Mouse (Mus musculus): Measurements from ENCODE around the gene Bckdk. TPM values are rescaled to one million over a fixed set of nuclear protein-coding genes. Genes with fewer than 3 reads are reported as not detected.
"Not testable (repeated sequence)": the region's sequence is repeated elsewhere in the genome, so short reads cannot be mapped to it uniquely, and the experiment has no call there.

Gene Bckdk
- polyA plus RNA-seq, 1 experiment from 2014 or later: 109 TPM

GRCm38 (mm10) chr7:127890798-127891197 is 13.1 kb upstream of the Bckdk start, which contains the start of gene Prss53:
Prss53 (minus strand) TSS chr7:127890970.
- Histone ChIP-seq H3K9ac (ENCODE audit: low read length) (no peak within 1 kb of the TSS), H3K4me2 (ENCODE audit: low read depth) (no peak within 1 kb of the TSS), H3K27me3 (ENCODE audit: control insufficient read depth, insufficient read depth, low read length) (no peaks in the 10 kb centered on the region), H3K4me1 (ENCODE audit: control insufficient read depth, insufficient read depth, low read length) (no peaks in the 10 kb centered on the region), H3K9me3 (ENCODE audit: control insufficient read depth, low read length) (no peaks in the 10 kb centered on the region), H3K4me3 (ENCODE audit: low read depth, low read length) (no peak within 1 kb of the TSS), H3K36me3 (ENCODE audit: control insufficient read depth, insufficient read depth, low read length) (peaks cover 7% of the 10 kb centered on the region), H3K27ac (ENCODE audit: low read depth, low read length) (no peak within 1 kb of the TSS)
- ATAC-seq (ENCODE audit: insufficient read depth, low FRiP score, low TSS enrichment) (no peak), DNase-seq (ENCODE audit: low spot score) (no peak)
- WGBS: 42% methylated on average over 4 of the region's 4 CpGs

GRCm38 (mm10) chr7:127894480-127894879 is 9.4 kb upstream of the Bckdk start:
- peak overlapping the region; percentile 53; the same call in 1 of the 2 replicates for H3K4me2 ChIP-seq (ENCODE audit: low read depth)
- no peak overlapping the region; the same call in 1 of the 2 replicates for H3K4me3 ChIP-seq (ENCODE audit: low read depth, low read length)
- ATAC-seq (ENCODE audit: insufficient read depth, low FRiP score, low TSS enrichment) (no peak), DNase-seq (ENCODE audit: low spot score) (no peak)
- no peaks in the 10 kb centered on the region for H3K4me1 ChIP-seq (ENCODE audit: control insufficient read depth, insufficient read depth, low read length)
- H3K36me3 ChIP-seq (ENCODE audit: control insufficient read depth, insufficient read depth, low read length): no peaks in the 10 kb centered on the region
- H3K27me3 ChIP-seq (ENCODE audit: control insufficient read depth, insufficient read depth, low read length): no peaks in the 10 kb centered on the region
- WGBS: 80% methylated on average over 5 of the region's 5 CpGs
- H3K27ac ChIP-seq (ENCODE audit: low read depth, low read length): no peak overlapping the region
- no peaks in the 10 kb centered on the region for H3K9me3 ChIP-seq (ENCODE audit: control insufficient read depth, low read length)
- H3K9ac ChIP-seq (ENCODE audit: low read length): no peak overlapping the region

- Histone ChIP-seq H3K4me3 (ENCODE audit: low read depth, low read length) (peak within 1 kb of the TSS; percentile 50), H3K27ac (ENCODE audit: low read depth, low read length) (0 out of 2 replicates have a peak within 1 kb of the TSS, but pooled peaks have one; percentile 35), H3K36me3 (ENCODE audit: control insufficient read depth, insufficient read depth, low read length) (no peaks in the 10 kb centered on the region), H3K4me2 (ENCODE audit: low read depth) (peak within 1 kb of the TSS; percentile 53), H3K9me3 (ENCODE audit: control insufficient read depth, low read length) (no peaks in the 10 kb centered on the region), H3K27me3 (ENCODE audit: control insufficient read depth, insufficient read depth, low read length) (no peaks in the 10 kb centered on the region), H3K4me1 (ENCODE audit: control insufficient read depth, insufficient read depth, low read length) (no peaks in the 10 kb centered on the region), H3K9ac (ENCODE audit: low read length) (peak within 1 kb of the TSS; percentile 58)
- ATAC-seq (ENCODE audit: insufficient read depth, low FRiP score, low TSS enrichment) (peak; percentile 97), DNase-seq (ENCODE audit: low spot score) (peak; percentile 93)
- whole genome bisulfite sequencing: under 1% methylated on average over 26 of the region's 26 CpGs
Observed at GRCm38 (mm10) chr7:127895442-127895841, 8.4 kb upstream of the Bckdk start, which contains the start of the genes Gm21974 and Vkorc1. Gm21974 (minus strand) TSS chr7:127895454. Vkorc1 (minus strand) TSS chr7:127895617.

GRCm38 (mm10) chr7:127895891-127896290 is 8.0 kb upstream of the Bckdk start:
- H3K4me3 ChIP-seq (ENCODE audit: low read depth, low read length); H3K4me2 ChIP-seq (ENCODE audit: low read depth); ATAC-seq (ENCODE audit: insufficient read depth, low FRiP score, low TSS enrichment); H3K36me3 ChIP-seq (ENCODE audit: control insufficient read depth, insufficient read depth, low read length); H3K9me3 ChIP-seq (ENCODE audit: control insufficient read depth, low read length); H3K9ac ChIP-seq (ENCODE audit: low read length); H3K27ac ChIP-seq (ENCODE audit: low read depth, low read length); H3K27me3 ChIP-seq (ENCODE audit: control insufficient read depth, insufficient read depth, low read length); DNase-seq (ENCODE audit: low spot score); H3K4me1 ChIP-seq (ENCODE audit: control insufficient read depth, insufficient read depth, low read length): not testable (repeated sequence)
- WGBS: 68% methylated on average over 7 of the region's 7 CpGs

GRCm38 (mm10) chr7:127896384-127896783 is 7.5 kb upstream of the Bckdk start:
- no peak overlapping the region for H3K27ac ChIP-seq (ENCODE audit: low read depth, low read length)
- H3K9me3 ChIP-seq (ENCODE audit: control insufficient read depth, low read length): no peaks in the 10 kb centered on the region
- 59% methylated on average over 13 of the region's 13 CpGs for WGBS
- no peak overlapping the region for H3K4me3 ChIP-seq (ENCODE audit: low read depth, low read length)
- H3K4me2 ChIP-seq (ENCODE audit: low read depth): no peak overlapping the region
- H3K27me3 ChIP-seq (ENCODE audit: control insufficient read depth, insufficient read depth, low read length): no peaks in the 10 kb centered on the region
- no peaks in the 10 kb centered on the region for H3K36me3 ChIP-seq (ENCODE audit: control insufficient read depth, insufficient read depth, low read length)
- H3K4me1 ChIP-seq (ENCODE audit: control insufficient read depth, insufficient read depth, low read length): no peaks in the 10 kb centered on the region
- H3K9ac ChIP-seq (ENCODE audit: low read length): no peak overlapping the region
- ATAC-seq (ENCODE audit: insufficient read depth, low FRiP score, low TSS enrichment): no peak
- peak; percentile 59 for DNase-seq (ENCODE audit: low spot score)

GRCm38 (mm10) chr7:127897542-127897941 is 6.3 kb upstream of the Bckdk start:
- H3K9ac ChIP-seq (ENCODE audit: low read length): no peak overlapping the region
- H3K9me3 ChIP-seq (ENCODE audit: control insufficient read depth, low read length): no peaks in the 10 kb centered on the region
- H3K4me1 ChIP-seq (ENCODE audit: control insufficient read depth, insufficient read depth, low read length): no peaks in the 10 kb centered on the region
- ATAC-seq (ENCODE audit: insufficient read depth, low FRiP score, low TSS enrichment) (no peak), DNase-seq (ENCODE audit: low spot score) (no peak)
- WGBS: 86% methylated on average over 7 of the region's 7 CpGs
- no peak overlapping the region for H3K4me2 ChIP-seq (ENCODE audit: low read depth)
- no peaks in the 10 kb centered on the region for H3K36me3 ChIP-seq (ENCODE audit: control insufficient read depth, insufficient read depth, low read length)
- H3K27ac ChIP-seq (ENCODE audit: low read depth, low read length): no peak overlapping the region
- H3K4me3 ChIP-seq (ENCODE audit: low read depth, low read length): no peak overlapping the region
- H3K27me3 ChIP-seq (ENCODE audit: control insufficient read depth, insufficient read depth, low read length): no peaks in the 10 kb centered on the region

GRCm38 (mm10) chr7:127898179-127898956 is 5.5 kb upstream of the Bckdk start:
- WGBS: 42% methylated on average over 10 of the region's 10 CpGs
- Histone ChIP-seq H3K4me1 (ENCODE audit: control insufficient read depth, insufficient read depth, low read length) (no peaks in the 10 kb centered on the region), H3K36me3 (ENCODE audit: control insufficient read depth, insufficient read depth, low read length) (no peaks in the 10 kb centered on the region), H3K27me3 (ENCODE audit: control insufficient read depth, insufficient read depth, low read length) (no peaks in the 10 kb centered on the region), H3K9ac (ENCODE audit: low read length) (no peak overlapping the region), H3K4me2 (ENCODE audit: low read depth) (no peak overlapping the region), H3K9me3 (ENCODE audit: control insufficient read depth, low read length) (no peaks in the 10 kb centered on the region), H3K27ac (ENCODE audit: low read depth, low read length) (no peak overlapping the region), H3K4me3 (ENCODE audit: low read depth, low read length) (no peak overlapping the region)
- DNase-seq (ENCODE audit: low spot score) (no peak), ATAC-seq (ENCODE audit: insufficient read depth, low FRiP score, low TSS enrichment) (no peak)

GRCm38 (mm10) chr7:127899997-127900396 is 3.9 kb upstream of the Bckdk start:
- Histone ChIP-seq H3K9ac (ENCODE audit: low read length) (no peak overlapping the region), H3K9me3 (ENCODE audit: control insufficient read depth, low read length) (no peaks in the 10 kb centered on the region), H3K4me1 (ENCODE audit: control insufficient read depth, insufficient read depth, low read length) (0 out of 2 replicates have a peak, but pooled peaks cover 6% of the 10 kb centered on the region), H3K27ac (ENCODE audit: low read depth, low read length) (no peak overlapping the region), H3K4me3 (ENCODE audit: low read depth, low read length) (no peak overlapping the region), H3K27me3 (ENCODE audit: control insufficient read depth, insufficient read depth, low read length) (no peaks in the 10 kb centered on the region), H3K36me3 (ENCODE audit: control insufficient read depth, insufficient read depth, low read length) (no peaks in the 10 kb centered on the region), H3K4me2 (ENCODE audit: low read depth) (no peak overlapping the region)
- DNase-seq (ENCODE audit: low spot score): no peak
- ATAC-seq (ENCODE audit: insufficient read depth, low FRiP score, low TSS enrichment): no peak
- WGBS: 55% methylated on average over 7 of the region's 7 CpGs

- H3K9ac ChIP-seq (ENCODE audit: low read length): no peak overlapping the region
- no peaks in the 10 kb centered on the region for H3K36me3 ChIP-seq (ENCODE audit: control insufficient read depth, insufficient read depth, low read length)
- 0 out of 2 replicates have a peak, but pooled peaks cover 6% of the 10 kb centered on the region for H3K4me1 ChIP-seq (ENCODE audit: control insufficient read depth, insufficient read depth, low read length)
- DNase-seq (ENCODE audit: low spot score) (no peak), ATAC-seq (ENCODE audit: insufficient read depth, low FRiP score, low TSS enrichment) (no peak)
- H3K27me3 ChIP-seq (ENCODE audit: control insufficient read depth, insufficient read depth, low read length): no peaks in the 10 kb centered on the region
- WGBS: 92% methylated on average over 2 of the region's 2 CpGs
- no peak overlapping the region for H3K27ac ChIP-seq (ENCODE audit: low read depth, low read length)
- H3K4me3 ChIP-seq (ENCODE audit: low read depth, low read length): no peak overlapping the region
- no peak overlapping the region for H3K4me2 ChIP-seq (ENCODE audit: low read depth)
- H3K9me3 ChIP-seq (ENCODE audit: control insufficient read depth, low read length): no peaks in the 10 kb centered on the region
Observed at GRCm38 (mm10) chr7:127901772-127902171, 2.1 kb upstream of the Bckdk start.

All from neural tube, embryonic 11.5 days (tissue).